Mouse (Mus musculus) spleen, adult 2 months (tissue): Measurements from ENCODE around the gene Shkbp1.

Experiments used
- CTCF ChIP-seq: fragments of 200-500 bp; IDR thresholded peaks from 2 replicates; pipeline ENCODE4 v1.5.1; 2011; ENCODE audit warnings: mild to moderate bottlenecking, inconsistent platforms; ENCODE audit not compliant: insufficient read depth, insufficient read length, insufficient replicate concordance; ENCODE audit errors: extremely low read depth
- POLR2A ChIP-seq: fragments of 200-500 bp; IDR thresholded peaks from 2 replicates; pipeline ENCODE4 v1.6.1; 2011; ENCODE audit warnings: low read depth, low read length, inconsistent platforms

DNA sequence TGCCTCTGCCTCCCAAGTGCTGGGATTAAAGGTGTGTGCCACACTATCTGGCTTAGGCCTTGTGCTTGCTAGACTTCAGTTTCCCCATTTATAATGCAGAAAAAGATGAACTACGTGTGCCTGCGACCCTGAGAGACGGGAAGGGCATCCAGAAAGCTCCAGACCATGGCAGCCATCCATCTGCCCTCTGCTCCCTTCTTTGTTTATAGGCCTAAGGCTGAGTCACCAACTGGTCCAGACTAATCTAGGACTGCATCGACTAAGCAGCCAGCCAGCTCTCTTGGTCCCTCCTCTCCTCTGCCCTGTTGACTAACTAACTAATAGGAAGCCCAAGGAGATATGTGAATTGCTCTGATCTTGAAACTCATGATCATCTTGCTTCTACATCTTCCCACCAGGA, 59.9 kb downstream of the Shkbp1 start:
- no peak for TF ChIP-seq CTCF
- no peak for TF ChIP-seq POLR2A
